Mouse (Mus musculus): ENCODE data around the gene 2610507B11Rik. TPM values are rescaled to one million over a fixed set of nuclear protein-coding genes. Genes with fewer than 3 reads are reported as not detected.
"Not testable (repeated sequence)": the region's sequence is repeated elsewhere in the genome, so short reads cannot be mapped to it uniquely, and the experiment has no call there.

2610507B11Rik gene
- polyA plus RNA-seq, 1 experiment from 2014 or later: 192 TPM

DNA sequence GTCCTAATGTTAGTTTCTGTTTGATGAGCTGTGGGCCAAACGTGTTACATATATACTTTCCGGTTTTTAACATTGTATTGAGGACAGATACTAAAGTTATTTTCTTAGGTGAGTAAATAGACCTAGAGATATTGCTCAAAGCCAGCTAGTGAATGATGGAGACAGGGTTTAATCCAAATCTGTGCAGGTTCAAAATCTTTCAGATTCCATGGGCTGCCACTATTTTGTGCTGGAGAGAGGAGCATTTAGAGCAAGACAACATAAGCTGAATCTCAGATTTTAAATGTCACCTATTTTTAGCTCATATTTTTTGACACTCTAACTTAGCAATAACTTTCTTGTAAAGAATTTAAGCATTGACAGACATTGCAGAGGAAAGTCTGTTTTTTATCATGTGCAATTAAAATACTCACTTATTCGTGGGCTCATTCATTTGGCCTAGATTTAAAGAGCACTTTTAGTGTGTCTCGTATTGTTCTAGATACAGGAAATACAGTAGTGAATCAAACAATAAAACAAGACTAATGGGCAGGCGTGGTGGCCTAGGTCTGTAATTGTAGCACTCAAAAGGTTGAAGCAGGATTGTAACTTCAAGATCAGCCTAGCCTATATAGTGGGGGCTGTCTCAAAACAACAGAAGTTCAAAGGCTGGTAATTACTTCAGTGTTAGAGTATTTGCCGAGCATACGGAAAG is 15.1 kb upstream of the 2610507B11Rik start:
- TF ChIP-seq CTCF (IDR thresholded peaks at IDR 0.05): no peak
- CTCF ChIA-PET: interaction anchor here (1.2 kb wide), 1 partner anchor 33 kb away, joined by 3 read pairs; no protein-coding TSS in a partner anchor
- in situ Hi-C loops (cut with MboI; ENCODE audit: low pct_unique_long_range_greater_than_20kb): no loop called here
- H3K27me3 ChIP-seq: no peaks in the 10 kb centered on the region
- POLR2A ChIA-PET: interaction anchor here (0.8 to 1.5 kb wide), 3 partner anchors 13 to 21 kb away, joined by 3 to 4 read pairs (median 4); no protein-coding TSS in a partner anchor
- ATAC-seq: no peak
- DNase-seq (ENCODE audit: low read depth, low spot score): no peak

DNA sequence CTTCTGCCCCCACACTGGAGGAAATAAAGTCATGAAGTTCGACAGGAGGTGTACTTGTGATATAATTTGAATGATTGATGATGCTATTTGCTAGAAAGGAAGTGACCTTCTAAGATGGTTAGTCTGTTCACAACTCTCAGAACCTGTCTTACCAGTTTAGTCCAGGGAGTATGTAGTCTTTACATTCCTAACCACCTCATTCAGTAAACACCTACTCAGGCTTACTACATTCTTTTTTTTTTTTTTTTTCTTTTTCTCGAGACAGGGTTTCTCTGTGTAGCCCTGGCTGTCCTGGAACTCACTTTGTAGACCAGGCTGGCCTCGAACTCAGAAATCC is 14.6 kb upstream of the 2610507B11Rik start:
- POLR2A ChIA-PET: interaction anchor here (1.5 kb wide), 1 partner anchor 14 kb away, joined by 4 read pairs; no protein-coding TSS in a partner anchor
- ATAC-seq (no peak), DNase-seq (ENCODE audit: low read depth, low spot score) (no peak)
- CTCF ChIA-PET: interaction anchor here (1.2 kb wide), 1 partner anchor 33 kb away, joined by 3 read pairs; no protein-coding TSS in a partner anchor
- no peaks in the 10 kb centered on the region for H3K27me3 ChIP-seq
- in situ Hi-C loops (cut with MboI; ENCODE audit: low pct_unique_long_range_greater_than_20kb): no loop called here
- no peak for TF ChIP-seq CTCF (IDR thresholded peaks at IDR 0.05)

DNA sequence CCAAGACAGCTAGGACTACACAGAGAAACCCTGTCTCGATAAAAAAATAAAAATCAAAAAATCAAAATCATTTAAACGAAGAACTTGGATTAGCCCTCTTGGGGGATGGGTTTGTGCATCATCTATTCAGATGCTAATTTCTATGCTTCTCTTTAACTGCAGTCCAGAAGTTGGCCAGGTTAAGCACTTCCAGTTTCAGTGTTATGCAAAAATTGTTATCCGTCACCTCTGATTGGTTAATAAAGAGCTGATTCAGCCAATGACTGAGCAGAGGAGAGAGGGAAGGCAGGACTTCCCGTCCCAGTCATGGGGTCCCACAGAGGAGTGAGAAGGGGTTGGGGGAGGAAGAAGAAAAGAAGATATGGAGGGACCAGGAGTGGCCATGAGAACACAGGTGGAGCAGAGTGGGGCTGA is 13.8 kb upstream of the 2610507B11Rik start:
- in situ Hi-C loops (cut with MboI; ENCODE audit: low pct_unique_long_range_greater_than_20kb): no loop called here
- CTCF ChIA-PET: no interaction called here
- POLR2A ChIA-PET: no interaction called here
- H3K27me3 ChIP-seq: no peaks in the 10 kb centered on the region
- no peak for ATAC-seq
- no peak for TF ChIP-seq CTCF (IDR thresholded peaks at IDR 0.05)
- no peak for DNase-seq (ENCODE audit: low read depth, low spot score)

DNA sequence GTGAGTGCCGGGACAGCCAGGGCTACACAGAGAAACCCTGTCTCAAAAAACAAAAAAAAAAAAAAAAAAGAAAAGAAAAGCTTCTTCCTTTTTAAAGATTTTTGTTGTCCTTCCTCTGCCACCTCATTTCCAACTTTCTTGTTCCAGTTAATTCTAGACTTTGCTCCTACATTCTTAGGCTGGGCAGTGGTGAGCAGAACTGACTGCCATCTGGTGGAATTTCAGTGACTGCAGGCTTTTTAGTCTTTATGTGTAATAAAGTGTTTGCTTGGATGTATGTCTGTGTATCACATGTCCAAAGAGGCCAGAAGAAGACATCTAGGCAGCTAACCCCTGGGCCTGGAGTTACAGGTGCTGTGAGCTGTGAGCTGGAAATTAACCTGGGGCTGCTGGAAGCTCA is 4.9 kb upstream of the 2610507B11Rik start:
- H3K27me3 ChIP-seq: no peaks in the 10 kb centered on the region
- DNase-seq (ENCODE audit: low read depth, low spot score) (no peak), ATAC-seq (no peak)
- ChIA-PET CTCF (no interaction called here), POLR2A (interaction anchor here (0.7 kb wide), 1 partner anchor 11 kb away, joined by 3 read pairs; the partner anchor contains the start of genes Sdf2 and Supt6)
- in situ Hi-C loops (cut with MboI; ENCODE audit: low pct_unique_long_range_greater_than_20kb): no loop called here
- peak; percentile 37 for TF ChIP-seq CTCF (IDR thresholded peaks at IDR 0.05)

DNA sequence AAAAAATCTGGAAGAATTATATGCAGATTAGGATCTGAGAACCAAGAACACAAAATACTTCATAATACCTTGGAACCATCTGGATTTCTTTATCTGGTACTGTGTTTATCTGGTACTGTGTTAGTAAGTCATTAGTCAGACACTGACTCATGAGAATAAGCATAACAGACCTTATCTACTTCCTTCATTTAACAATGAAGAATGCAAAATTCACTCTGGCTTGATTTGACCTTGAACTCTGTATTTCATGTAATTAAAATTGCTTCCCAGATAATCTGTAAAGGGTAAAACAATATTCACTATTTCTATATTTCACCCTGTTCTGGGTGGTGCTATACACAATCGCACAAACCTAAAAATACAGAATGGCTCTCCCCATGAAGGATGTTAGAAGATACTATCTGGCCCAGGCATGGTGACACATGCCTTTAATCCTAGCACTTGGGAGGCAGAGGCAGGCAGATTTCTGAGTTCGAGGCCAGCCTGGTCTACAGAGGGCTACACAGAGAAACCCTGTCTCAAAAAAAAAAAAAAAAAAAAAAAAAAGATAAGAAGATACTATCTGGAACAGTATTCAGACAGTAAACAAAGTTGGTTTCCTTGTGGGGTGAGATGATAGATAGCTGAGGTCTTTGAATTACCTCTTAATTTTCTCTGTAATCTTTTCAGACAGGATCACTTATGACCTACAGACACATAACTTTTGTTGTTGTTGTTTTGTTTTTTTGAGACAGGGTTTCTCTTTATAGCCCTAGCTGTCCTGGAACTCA is 878 bp upstream of the 2610507B11Rik start:
- TF ChIP-seq CTCF (IDR thresholded peaks at IDR 0.05): no peak
- in situ Hi-C loops (cut with MboI; ENCODE audit: low pct_unique_long_range_greater_than_20kb): no loop called here
- ChIA-PET CTCF (no interaction called here), POLR2A (no interaction called here)
- ATAC-seq: no peak
- no peak for DNase-seq (ENCODE audit: low read depth, low spot score)
- no peaks in the 10 kb centered on the region for H3K27me3 ChIP-seq

DNA sequence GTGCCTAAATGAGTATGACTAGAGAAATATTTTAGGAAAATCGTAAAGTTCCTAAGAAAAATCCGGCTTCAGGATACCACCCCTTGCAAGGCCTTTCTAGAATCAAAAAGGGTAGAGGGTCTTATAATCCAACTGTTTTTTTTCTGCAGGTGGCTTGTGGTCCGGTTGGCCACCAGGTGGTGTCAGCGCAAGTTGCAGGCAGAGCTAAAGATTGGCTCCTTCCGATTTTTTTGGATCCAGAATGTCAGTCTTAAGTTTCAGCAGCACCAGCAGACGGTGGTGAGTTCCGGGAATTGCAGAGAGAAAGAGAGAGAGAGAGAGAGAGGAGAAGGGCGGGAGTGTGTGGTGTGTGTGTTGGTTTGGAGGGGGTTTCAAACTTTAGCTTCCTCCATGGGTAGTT is 998 bp downstream of the 2610507B11Rik start:
- in situ Hi-C loops (cut with MboI; ENCODE audit: low pct_unique_long_range_greater_than_20kb): no loop called here
- DNase-seq (ENCODE audit: low read depth, low spot score) (no peak), ATAC-seq (no peak)
- ChIA-PET POLR2A (interaction anchor here (0.6 to 2.0 kb wide), 3 partner anchors 38 to 84 kb away, joined by 4 to 6 read pairs (median 5); no protein-coding TSS in a partner anchor), CTCF (interaction anchor here (1.0 to 2.4 kb wide), 6 partner anchors 16 to 82 kb away, joined by 3 to 9 read pairs (median 4); no protein-coding TSS in a partner anchor)
- peak; percentile 87 for TF ChIP-seq CTCF (IDR thresholded peaks at IDR 0.05)
- H3K27me3 ChIP-seq: no peaks in the 10 kb centered on the region

DNA sequence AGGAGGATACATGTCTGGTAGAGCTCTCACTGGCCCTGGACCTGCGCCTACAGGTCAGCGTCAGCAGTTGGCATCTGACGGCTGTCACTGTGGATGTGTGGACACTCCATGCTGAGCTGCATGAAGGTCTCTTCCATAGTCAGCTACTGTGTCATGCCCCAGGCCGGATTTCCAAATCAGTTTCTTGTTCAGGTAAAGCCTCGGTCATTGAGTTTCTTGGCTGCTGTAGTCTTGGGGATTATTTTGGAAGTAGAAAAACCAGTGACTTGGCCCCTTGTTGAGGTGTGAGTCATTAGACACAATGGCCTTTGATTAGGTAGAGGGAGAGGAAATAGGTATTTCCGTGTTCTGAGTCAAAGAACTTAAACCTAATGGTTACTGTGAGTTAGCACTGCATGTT is 4.0 kb downstream of the 2610507B11Rik start:
- ChIA-PET POLR2A (interaction anchor here (0.9 kb wide), 1 partner anchor 53 kb away, joined by 3 read pairs; no protein-coding TSS in a partner anchor), CTCF (no interaction called here)
- DNase-seq (ENCODE audit: low read depth, low spot score): no peak
- no peak for TF ChIP-seq CTCF (IDR thresholded peaks at IDR 0.05)
- in situ Hi-C loops (cut with MboI; ENCODE audit: low pct_unique_long_range_greater_than_20kb): no loop called here
- H3K27me3 ChIP-seq: no peaks in the 10 kb centered on the region
- no peak for ATAC-seq

DNA sequence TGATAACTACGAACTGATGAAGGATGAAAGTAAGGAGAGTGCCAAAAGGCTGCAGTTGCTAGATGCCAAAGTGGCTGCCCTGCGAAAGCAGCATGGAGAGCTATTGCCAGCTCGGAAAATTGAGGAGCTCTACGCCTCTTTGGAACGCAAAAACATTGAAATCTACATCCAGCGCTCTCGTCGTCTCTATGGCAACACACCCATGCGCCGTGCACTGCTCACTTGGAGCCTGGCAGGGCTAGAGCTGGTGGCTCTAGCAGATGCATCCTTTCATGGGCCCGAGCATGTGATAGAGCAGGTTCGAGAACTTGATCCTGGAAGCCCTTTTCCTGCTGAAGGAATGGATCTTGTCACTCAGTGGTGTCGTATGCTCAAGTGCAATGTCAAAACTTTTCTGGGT is 10.4 kb downstream of the 2610507B11Rik start:
- H3K27me3 ChIP-seq: no peaks in the 10 kb centered on the region
- ChIA-PET POLR2A (no interaction called here), CTCF (no interaction called here)
- in situ Hi-C loops (cut with MboI; ENCODE audit: low pct_unique_long_range_greater_than_20kb): no loop called here
- DNase-seq (ENCODE audit: low read depth, low spot score) (no peak), ATAC-seq (no peak)
- no peak for TF ChIP-seq CTCF (IDR thresholded peaks at IDR 0.05)

DNA sequence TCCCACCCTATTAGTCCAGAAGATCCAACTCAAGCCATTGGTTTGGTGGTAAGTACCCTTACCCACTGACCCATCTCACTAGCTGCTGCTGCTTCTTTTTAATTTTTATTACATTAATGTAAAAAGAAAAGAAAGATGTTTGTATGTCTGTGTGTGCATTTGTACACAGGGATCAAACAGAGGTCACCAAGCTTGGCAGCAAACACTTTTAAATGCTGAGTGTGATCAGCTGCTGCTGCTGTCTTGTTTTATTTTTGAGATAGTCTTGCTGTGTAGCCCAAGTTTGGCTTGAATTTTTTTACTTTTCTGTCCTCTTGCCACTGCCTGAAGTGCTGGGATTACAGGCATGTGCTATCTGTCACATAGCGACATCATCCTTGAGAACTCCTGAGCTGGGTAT is 14.0 kb downstream of the 2610507B11Rik start:
- H3K27me3 ChIP-seq: no peaks in the 10 kb centered on the region
- POLR2A ChIA-PET: no interaction called here
- in situ Hi-C loops (cut with MboI; ENCODE audit: low pct_unique_long_range_greater_than_20kb): no loop called here
- DNase-seq (ENCODE audit: low read depth, low spot score): no peak
- CTCF ChIA-PET: interaction anchor here (1.0 to 1.2 kb wide), 2 partner anchors 12 to 53 kb away, joined by 3 read pairs; partner anchors contain the start of gene Pigs
- ATAC-seq: no peak
- no peak for TF ChIP-seq CTCF (IDR thresholded peaks at IDR 0.05)

DNA sequence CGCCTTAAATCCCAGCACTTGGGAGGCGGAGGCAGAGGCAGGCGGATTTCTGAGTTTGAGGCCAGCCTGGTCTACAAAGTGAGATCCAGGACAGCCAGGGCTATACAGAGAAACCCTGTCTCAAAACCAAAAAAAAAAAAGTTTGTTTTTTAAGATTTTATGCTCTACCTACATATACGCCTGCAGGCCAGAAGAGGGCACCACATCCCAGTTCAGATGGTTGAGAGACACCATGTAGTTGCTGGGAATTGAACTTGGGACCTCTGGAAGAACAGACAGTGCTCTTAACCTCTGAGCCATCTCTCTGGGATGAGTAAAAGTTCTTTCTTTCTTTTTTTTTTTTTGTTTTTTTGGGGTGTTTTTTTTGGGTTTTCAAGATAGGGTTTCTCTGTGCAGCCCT is 14.6 kb downstream of the 2610507B11Rik start:
- TF ChIP-seq CTCF (IDR thresholded peaks at IDR 0.05): peak; percentile 62
- H3K27me3 ChIP-seq; in situ Hi-C loops (cut with MboI; ENCODE audit: low pct_unique_long_range_greater_than_20kb); DNase-seq (ENCODE audit: low read depth, low spot score); ATAC-seq: not testable (repeated sequence)
- CTCF ChIA-PET: interaction anchor here (1.0 to 1.2 kb wide), 2 partner anchors 11 to 52 kb away, joined by 3 read pairs; partner anchors contain the start of gene Pigs
- POLR2A ChIA-PET: interaction anchor here (0.7 kb wide), 1 partner anchor 19 kb away, joined by 6 read pairs; no protein-coding TSS in a partner anchor

Measured in Patski (cell line).